Mouse (Mus musculus) megakaryocyte, embryonic 14.5 days (primary cell): ENCODE results near the gene Fry. TPM values are rescaled to one million over a fixed set of nuclear protein-coding genes. Genes with fewer than 3 reads are reported as not detected.

ENCODE experiments used
- H3K27me3 ChIP-seq: replicated peaks from 2 replicates; pipeline ENCODE3; 2012; ENCODE audit warnings: inconsistent platforms
- H3K36me3 ChIP-seq: replicated peaks from 2 replicates; pipeline ENCODE3; 2012; ENCODE audit warnings: low read length, inconsistent platforms, mixed read lengths
- H3K4me1 ChIP-seq: 2 replicates; pipeline ENCODE4 v1.6.1; 2012; ENCODE audit warnings: inconsistent platforms
- H3K4me3 ChIP-seq: replicated peaks from 2 replicates; pipeline ENCODE3; 2012; ENCODE audit warnings: moderate library complexity, mild to moderate bottlenecking, inconsistent platforms
- H3K9me3 ChIP-seq: 2 replicates; pipeline ENCODE4 v1.6.1; 2012; ENCODE audit warnings: inconsistent platforms
- FLI1 ChIP-seq: IDR thresholded peaks from 2 replicates; pipeline ENCODE4 v1.6.1; 2012; ENCODE audit warnings: low read length, inconsistent platforms, mixed read lengths
- GATA1 ChIP-seq: IDR thresholded peaks from 3 replicates; pipeline ENCODE4 v1.6.1; 2012; ENCODE audit warnings: mixed read lengths, low read length, inconsistent platforms, borderline replicate concordance
- polyA plus RNA-seq: library from polyadenylated mRNA; stranded (reverse); fragments of >175 nt; gene quantifications from 2 replicates; pipeline ENCODE4 v1.2.3, GENCODE M21; 2012; ENCODE audit warnings: low replicate concordance; ENCODE audit not compliant: insufficient read depth

Fry gene
- polyA plus RNA-seq, 1 experiment, result 1.5 TPM

GRCm38 (mm10) chr5:150232159-150233150, 114.0 kb downstream of the Fry start:
- H3K27me3 ChIP-seq, result no peaks in the 10 kb centered on the region
- H3K9me3 ChIP-seq, result peaks cover 12% of the 10 kb centered on the region
- no peak overlapping the region for H3K4me3 ChIP-seq
- H3K36me3 ChIP-seq, result peaks cover 3% of the 10 kb centered on the region
- TF ChIP-seq GATA1, result no peak
- no peak for TF ChIP-seq FLI1
- no peaks in the 10 kb centered on the region for H3K4me1 ChIP-seq

GRCm38 (mm10) chr5:150233154-150233886, 114.9 kb downstream of the Fry start:
- Histone ChIP-seq H3K27me3 (no peaks in the 10 kb centered on the region), H3K36me3 (peaks cover 3% of the 10 kb centered on the region)
- TF ChIP-seq FLI1, result no peak
- no peak for TF ChIP-seq GATA1

GRCm38 (mm10) chr5:150235931-150236330, 117.5 kb downstream of the Fry start:
- no peak for TF ChIP-seq GATA1
- TF ChIP-seq FLI1, result no peak
- Histone ChIP-seq H3K27me3 (no peaks in the 10 kb centered on the region), H3K36me3 (peaks cover 3% of the 10 kb centered on the region), H3K9me3 (peaks cover 13% of the 10 kb centered on the region), H3K4me3 (no peak overlapping the region), H3K4me1 (no peaks in the 10 kb centered on the region)

More at GRCm38 (mm10) chr5:150233154-150233886, 114.9 kb downstream of the Fry start:
- no peaks in the 10 kb centered on the region for H3K4me1 ChIP-seq
- H3K4me3 ChIP-seq, result no peak overlapping the region
- peaks cover 12% of the 10 kb centered on the region for H3K9me3 ChIP-seq

GRCm38 (mm10) chr5:150236597-150236996, 118.2 kb downstream of the Fry start:
- TF ChIP-seq GATA1 (no peak), FLI1 (no peak)
- Histone ChIP-seq H3K4me3 (no peak overlapping the region), H3K4me1 (no peaks in the 10 kb centered on the region), H3K27me3 (no peaks in the 10 kb centered on the region), H3K9me3 (peaks cover 17% of the 10 kb centered on the region), H3K36me3 (peaks cover 3% of the 10 kb centered on the region)

GRCm38 (mm10) chr5:150241638-150242037, 123.2 kb downstream of the Fry start:
- Histone ChIP-seq H3K27me3 (no peaks in the 10 kb centered on the region), H3K9me3 (peaks cover 15% of the 10 kb centered on the region), H3K4me1 (peaks cover 4% of the 10 kb centered on the region; the same call in 1 of the 2 replicates), H3K4me3 (no peak overlapping the region), H3K36me3 (peaks cover 2% of the 10 kb centered on the region)
- no peak for TF ChIP-seq GATA1
- TF ChIP-seq FLI1, result no peak

- no peak overlapping the region for H3K4me3 ChIP-seq
- TF ChIP-seq GATA1 (no peak), FLI1 (no peak)
Measured at GRCm38 (mm10) chr5:150246737-150247136, 128.3 kb downstream of the Fry start.

GRCm38 (mm10) chr5:150257764-150258163, 139.3 kb downstream of the Fry start:
- Histone ChIP-seq H3K4me1 (peaks cover 28% of the 10 kb centered on the region), H3K9me3 (0 out of 2 replicates have a peak, but pooled peaks cover 3% of the 10 kb centered on the region), H3K27me3 (no peaks in the 10 kb centered on the region), H3K36me3 (peaks cover 6% of the 10 kb centered on the region), H3K4me3 (no peak overlapping the region)
- TF ChIP-seq FLI1 (no peak), GATA1 (no peak)

More at GRCm38 (mm10) chr5:150246737-150247136, 128.3 kb downstream of the Fry start:
- H3K9me3 ChIP-seq, result peaks cover 9% of the 10 kb centered on the region
- no peaks in the 10 kb centered on the region for H3K36me3 ChIP-seq
- H3K4me1 ChIP-seq, result peaks cover 4% of the 10 kb centered on the region; the same call in 1 of the 2 replicates
- no peaks in the 10 kb centered on the region for H3K27me3 ChIP-seq

GRCm38 (mm10) chr5:150259191-150260053, 141.0 kb downstream of the Fry start:
- no peaks in the 10 kb centered on the region for H3K9me3 ChIP-seq
- H3K36me3 ChIP-seq, result no peaks in the 10 kb centered on the region
- H3K4me3 ChIP-seq, result peak overlapping the region; percentile 83
- TF ChIP-seq GATA1, result no peak
- no peak for TF ChIP-seq FLI1
- no peaks in the 10 kb centered on the region for H3K27me3 ChIP-seq
- peaks cover 41% of the 10 kb centered on the region for H3K4me1 ChIP-seq

- Histone ChIP-seq H3K4me1 (peaks cover 41% of the 10 kb centered on the region), H3K4me3 (peak overlapping the region; percentile 83), H3K27me3 (no peaks in the 10 kb centered on the region), H3K9me3 (no peaks in the 10 kb centered on the region), H3K36me3 (no peaks in the 10 kb centered on the region)
- TF ChIP-seq GATA1, result no peak
- no peak for TF ChIP-seq FLI1
Measured at GRCm38 (mm10) chr5:150260054-150260386, 141.6 kb downstream of the Fry start.
